Mouse (Mus musculus) adrenal gland, adult (tissue): ENCODE data around the gene Dock3.
"Not testable (repeated sequence)": the region's sequence is repeated elsewhere in the genome, so short reads cannot be mapped to it uniquely, and the experiment has no call there.

Experiments
- DNase-seq, 2 experiments: peaks; one replicate each; pipeline ENCODE4 v3.0.0; 2022 to 2023; ENCODE audit warnings: low spot score in 1 of 2; ENCODE audit not compliant: inconsistent age in 2 of 2

Dock3 gene

GRCm38 (mm10) chr9:107089451-107089850, 142.3 kb downstream of the Dock3 start:
- DNase-seq: not testable (repeated sequence)

DNA sequence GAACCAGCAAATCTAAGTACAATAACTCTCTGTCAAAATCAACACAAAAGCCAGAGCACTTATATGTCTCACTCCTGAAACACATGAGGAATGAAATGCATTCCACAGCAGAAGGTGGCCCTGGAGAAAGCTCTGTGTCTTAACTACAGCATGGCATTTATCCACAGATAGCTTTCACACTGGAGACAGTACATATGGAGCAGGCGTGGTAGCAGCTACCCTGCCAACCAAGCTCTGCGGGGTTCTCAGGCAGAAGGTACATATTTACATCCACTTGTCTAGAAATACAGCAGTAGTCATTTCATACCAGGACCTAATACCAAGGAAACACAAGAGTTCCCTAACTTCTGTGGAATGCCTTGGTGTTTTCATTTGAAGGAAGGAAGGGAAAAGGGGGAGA, 144.2 kb downstream of the Dock3 start:
- no peak for DNase-seq

GRCm38 (mm10) chr9:107037947-107038346, 193.8 kb downstream of the Dock3 start:
- DNase-seq: no peak

GRCm38 (mm10) chr9:107027586-107027985, 204.1 kb downstream of the Dock3 start:
- no peak for DNase-seq

DNA sequence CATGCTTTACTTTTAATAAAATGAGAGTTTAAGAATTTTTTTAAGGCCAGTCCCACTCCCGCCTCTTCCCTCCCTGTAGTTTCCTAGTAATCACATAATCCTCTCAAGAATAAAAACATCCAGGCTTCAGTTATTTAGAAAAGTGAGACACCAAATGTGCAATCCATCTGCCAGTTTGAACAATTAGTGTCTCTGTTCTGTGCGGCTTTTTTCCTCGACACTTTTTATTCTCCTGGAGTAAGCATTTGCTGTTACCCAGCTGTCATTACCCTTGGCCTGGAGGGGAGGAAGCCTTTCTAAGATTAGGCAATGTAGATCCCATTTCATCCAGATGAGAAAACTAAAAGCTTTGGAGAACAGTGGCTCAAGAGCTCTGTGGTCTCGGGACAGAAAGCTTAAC, 221.9 kb downstream of the Dock3 start:
- DNase-seq: no peak

DNA sequence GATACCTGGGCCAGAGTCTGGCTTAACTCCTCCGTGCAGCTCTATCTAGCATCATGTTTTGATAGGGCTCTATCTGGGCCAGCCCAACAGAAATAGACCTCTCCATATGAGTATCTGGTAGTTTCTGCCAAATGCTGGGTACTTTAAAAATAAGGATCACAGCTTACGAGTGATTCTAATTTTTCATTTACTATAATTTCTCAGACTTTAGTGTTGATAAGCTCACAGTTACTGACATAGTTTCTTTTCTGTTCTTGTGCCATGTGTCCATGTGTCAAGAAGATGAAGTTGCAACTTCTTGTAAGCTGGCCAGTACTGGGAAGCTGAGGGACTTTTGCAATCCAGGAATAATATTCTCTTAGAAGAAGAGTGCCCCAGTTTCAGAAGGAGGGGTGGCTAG, 228.5 kb downstream of the Dock3 start:
- no peak for DNase-seq

- DNase-seq: peak in 1 of 2 experiments; percentile 31
Measured at GRCm38 (mm10) chr9:106970742-106971141, 261.0 kb downstream of the Dock3 start.

GRCm38 (mm10) chr9:106958452-106958851, 273.3 kb downstream of the Dock3 start:
- peak in 1 of 2 experiments; percentile 54 for DNase-seq

DNA sequence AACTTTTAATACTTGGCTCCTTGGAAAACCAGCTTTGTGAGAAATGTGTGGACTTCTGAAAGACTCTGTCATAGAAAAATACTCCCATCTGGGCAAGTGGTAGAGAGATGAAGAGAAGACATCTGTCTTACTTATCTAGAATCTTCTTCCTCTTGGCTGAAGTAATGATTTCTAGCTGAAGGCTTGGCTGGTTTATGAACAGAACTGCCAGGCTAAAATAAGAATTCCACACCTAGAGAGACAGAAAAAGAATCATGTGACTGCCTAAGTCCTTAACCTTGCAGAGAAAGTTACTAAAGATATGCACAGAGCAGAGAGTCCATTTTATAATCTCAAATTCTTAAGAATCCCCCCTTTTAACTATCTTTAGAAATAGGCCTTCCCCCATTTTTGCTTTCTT, 276.2 kb downstream of the Dock3 start:
- no peak for DNase-seq

- DNase-seq: no peak
Measured at GRCm38 (mm10) chr9:106934998-106935397, 296.7 kb downstream of the Dock3 start.

DNA sequence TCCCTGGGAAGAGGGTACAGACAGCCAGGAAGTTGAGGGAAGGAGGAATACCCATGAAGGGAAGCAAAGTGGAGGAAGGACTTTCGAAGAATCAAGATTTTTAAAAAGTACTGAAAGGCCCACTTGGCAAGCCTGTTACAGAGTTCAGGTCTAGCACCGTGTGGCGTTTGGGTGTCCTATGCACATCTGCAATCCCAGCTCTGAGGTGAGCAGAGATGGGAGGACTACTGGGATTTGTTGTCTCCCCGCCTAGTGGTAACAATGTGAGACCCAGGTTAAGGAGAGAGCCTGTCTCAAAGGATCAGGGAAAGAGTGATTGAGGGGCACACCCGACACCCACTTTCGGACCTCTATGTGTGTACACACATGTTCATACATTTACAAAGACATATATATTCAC, 316.8 kb downstream of the Dock3 start:
- no peak for DNase-seq

DNA sequence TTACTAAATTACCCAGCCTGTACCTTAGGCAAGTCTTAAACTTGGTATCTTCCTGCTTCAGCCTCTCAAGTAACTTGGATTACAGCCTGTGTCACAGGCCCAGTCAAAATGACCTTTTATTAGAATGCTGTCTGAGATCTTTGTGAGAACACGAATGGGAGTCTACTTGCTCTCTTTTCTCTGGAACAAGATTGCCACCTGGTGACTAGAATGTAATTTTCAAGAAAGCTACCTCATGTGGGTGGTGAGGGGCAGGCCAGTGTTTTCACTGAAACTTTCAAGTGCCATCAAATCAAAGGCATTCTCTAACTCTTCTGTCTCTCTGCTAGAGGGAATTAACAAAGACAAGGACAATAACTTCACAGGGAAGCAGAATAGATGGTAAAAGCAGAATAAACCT, 317.9 kb downstream of the Dock3 start:
- peak in 1 of 2 experiments; percentile 50 for DNase-seq

- no peak for DNase-seq
Measured at GRCm38 (mm10) chr9:106911624-106912023, 320.1 kb downstream of the Dock3 start.

- DNase-seq: peak in 1 of 2 experiments; percentile 28
Measured at GRCm38 (mm10) chr9:106908715-106909114, 323.0 kb downstream of the Dock3 start.

GRCm38 (mm10) chr9:106908174-106908573, 323.5 kb downstream of the Dock3 start:
- no peak for DNase-seq

- DNase-seq: no peak
Measured at GRCm38 (mm10) chr9:106906597-106906996, 325.1 kb downstream of the Dock3 start.

- DNase-seq: peak in 1 of 2 experiments; percentile 77
Measured at GRCm38 (mm10) chr9:106903791-106904134, 327.9 kb downstream of the Dock3 start.

DNA sequence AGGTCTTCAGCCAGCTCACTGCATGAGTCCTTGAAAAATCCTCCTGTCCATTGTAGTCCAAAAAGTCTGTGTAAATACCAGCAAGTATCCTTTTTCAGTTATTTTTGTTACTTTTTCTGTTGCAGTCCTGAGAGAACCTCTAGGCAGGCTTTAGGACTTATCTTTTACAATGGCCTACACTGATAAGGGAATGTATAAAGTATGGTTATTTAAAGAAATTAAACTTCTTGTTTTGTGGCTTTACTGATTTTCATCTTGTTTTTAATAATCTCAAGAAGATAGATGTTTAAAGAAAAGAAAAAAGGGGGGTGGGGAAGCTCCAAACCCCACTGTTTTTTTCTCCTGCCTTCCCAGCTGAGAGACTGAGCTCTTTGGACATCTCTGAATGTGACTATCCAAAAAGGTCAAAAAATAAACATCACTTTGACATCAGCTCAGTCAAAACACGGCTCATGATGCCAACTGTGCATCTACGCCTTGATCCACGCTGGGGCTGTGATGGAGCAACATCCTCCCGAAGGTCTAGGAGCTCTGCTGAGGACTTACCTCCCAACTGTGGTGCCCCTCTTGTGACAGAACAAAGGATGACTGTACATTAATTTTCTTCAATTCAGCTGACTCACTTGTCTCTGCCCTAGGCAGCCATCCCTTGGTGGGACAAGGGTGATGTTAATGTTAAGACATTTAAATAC, 328.5 kb downstream of the Dock3 start:
- no peak for DNase-seq

DNA sequence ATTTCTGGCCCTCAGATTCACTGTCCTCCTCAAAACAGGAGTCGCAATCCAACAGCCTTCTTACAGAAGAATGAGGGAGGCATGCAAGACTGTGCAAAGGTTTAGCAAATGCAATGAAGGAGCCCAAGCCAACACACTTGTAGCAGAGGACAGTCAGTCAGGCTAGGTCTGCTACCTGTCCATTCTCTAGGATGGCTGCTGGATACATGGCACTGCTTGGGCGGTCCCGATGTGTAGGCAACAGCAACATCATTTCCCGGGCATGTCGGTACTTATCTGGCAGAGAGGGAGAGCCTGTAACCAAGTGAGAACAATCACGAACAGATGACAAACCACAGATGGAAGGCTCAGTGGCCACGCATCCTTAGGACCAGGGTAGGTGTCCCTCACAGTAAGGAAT, 330.1 kb downstream of the Dock3 start:
- DNase-seq: peak in 1 of 2 experiments; percentile 20

DNA sequence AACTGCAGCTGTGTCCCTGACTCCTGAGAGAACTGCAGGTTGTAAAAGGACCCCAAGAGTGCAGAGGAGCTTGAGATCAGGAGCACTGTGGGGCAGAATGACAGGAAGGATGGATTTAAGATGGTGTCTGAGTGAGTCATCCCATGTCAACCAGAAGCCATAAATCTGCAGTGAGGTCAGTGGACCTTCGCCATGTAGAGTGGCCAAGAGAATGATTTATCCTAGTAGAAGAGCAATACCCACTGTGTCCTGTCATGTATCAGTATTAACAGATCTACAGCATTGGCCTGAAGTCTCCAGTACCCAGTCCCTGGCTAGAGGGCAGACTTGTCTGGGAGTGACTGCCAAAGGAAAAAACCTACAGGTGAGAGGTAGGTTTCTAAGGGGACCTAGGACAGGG, 332.8 kb downstream of the Dock3 start:
- peak in 1 of 2 experiments; percentile 82 for DNase-seq

DNA sequence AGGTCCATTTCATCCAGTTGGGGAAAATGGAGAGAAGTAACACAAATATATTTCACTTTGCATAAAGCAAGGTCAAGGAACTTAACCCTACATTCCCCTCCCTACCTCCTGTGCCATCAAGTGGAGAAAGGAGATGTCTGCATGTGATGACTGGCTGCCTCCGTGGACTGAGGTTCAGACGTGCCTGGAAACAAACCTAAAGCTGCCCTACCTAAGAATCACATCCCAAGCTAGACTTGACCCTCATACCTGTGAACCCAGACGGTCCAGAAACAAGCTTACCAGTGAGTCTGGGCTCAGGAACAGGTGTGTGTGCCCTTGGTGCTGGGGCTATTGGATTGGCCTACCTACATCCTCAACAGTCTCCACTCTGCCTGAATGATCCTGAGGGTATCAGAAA, 338.4 kb downstream of the Dock3 start:
- peak in 1 of 2 experiments; percentile 28 for DNase-seq

- no peak for DNase-seq
Measured at GRCm38 (mm10) chr9:106892552-106892875, 339.2 kb downstream of the Dock3 start.

DNA sequence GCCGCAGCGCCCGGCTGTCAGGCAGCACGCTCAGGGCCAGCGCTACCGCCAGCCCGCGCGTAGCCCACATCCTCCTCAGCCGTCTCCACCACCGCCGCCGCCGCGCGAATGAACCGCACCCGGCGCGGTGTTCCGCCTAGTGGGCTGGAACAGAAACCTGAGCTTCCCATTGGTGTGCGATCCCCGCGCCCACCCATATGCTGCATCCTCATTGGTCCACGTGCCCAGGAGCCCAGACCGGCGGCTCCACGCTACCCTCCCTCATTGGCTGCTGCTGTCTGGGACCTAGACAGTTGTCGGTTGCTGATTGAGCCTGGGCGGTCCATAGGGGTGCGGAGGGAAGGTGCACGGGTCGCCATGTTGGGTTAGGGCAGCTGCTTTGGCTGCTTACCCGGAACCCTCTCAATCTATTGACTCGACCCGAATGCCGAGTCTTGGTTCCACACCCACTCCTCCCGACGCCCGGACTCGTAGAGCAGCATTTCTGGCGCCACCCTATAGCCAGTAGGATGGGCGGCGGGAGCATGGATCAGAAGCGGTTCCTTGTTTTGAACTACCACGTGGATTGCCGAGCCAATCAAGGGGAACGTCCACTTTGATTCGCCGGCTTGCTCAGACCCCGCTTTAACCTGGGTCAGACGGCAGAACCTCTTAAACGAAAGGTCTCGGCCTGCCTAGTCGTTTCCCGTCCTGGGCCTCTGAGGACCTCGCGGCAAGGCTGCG, 339.7 kb downstream of the Dock3 start, which contains the start of gene Manf:
Gene Manf (minus strand): TSS at position 151 of the 723 bp plus-strand sequence.
- DNase-seq: peak; percentile 99
